Mouse (Mus musculus): ENCODE data around the gene Rassf3. TPM values are rescaled to one million over a fixed set of nuclear protein-coding genes. Genes with fewer than 3 reads are reported as not detected.

Gene Rassf3
- total and polyA plus RNA-seq, 2 experiments from 2014 or later, result 3.0 to 5.8 TPM

- Histone ChIP-seq H3K4me2 (ENCODE audit: low read depth, low read length, poor library complexity, severe bottlenecking) (no peak overlapping the region), H3K9ac (replicated peaks; ENCODE audit: low read length, poor library complexity, severe bottlenecking) (no peak overlapping the region), H3K27me3 (ENCODE audit: insufficient read depth, low read length) (no peaks in the 10 kb centered on the region), H3K4me1 (ENCODE audit: insufficient read depth, low read length) (peaks cover 4% of the 10 kb centered on the region), H3K9me3 (ENCODE audit: low read length) (no peaks in the 10 kb centered on the region), H3K36me3 (ENCODE audit: insufficient read depth, low read length) (no peaks in the 10 kb centered on the region), H3K27ac (ENCODE audit: low read depth, low read length) (no peak overlapping the region), H3K4me3 (ENCODE audit: low read depth, low read length) (no peak overlapping the region)
- DNase-seq (ENCODE audit: low spot score) (no peak), ATAC-seq (ENCODE audit: low FRiP score) (no peak)
- TF ChIP-seq CTCF (IDR thresholded peaks at IDR 0.05), result no peak
- WGBS, result 80% methylated on average over 3 of the region's 3 CpGs
Observed at GRCm38 (mm10) chr10:121424455-121424854, 51.7 kb downstream of the Rassf3 start.

GRCm38 (mm10) chr10:121423541-121424349, 52.4 kb downstream of the Rassf3 start:
- H3K9me3 ChIP-seq (ENCODE audit: low read length), result no peaks in the 10 kb centered on the region
- H3K27ac ChIP-seq (ENCODE audit: low read depth, low read length), result no peak overlapping the region
- H3K36me3 ChIP-seq (ENCODE audit: insufficient read depth, low read length), result no peaks in the 10 kb centered on the region
- DNase-seq (ENCODE audit: low spot score) (peak; percentile 90), ATAC-seq (ENCODE audit: low FRiP score) (peak; percentile 61; the same call in 1 of the 2 replicates)
- H3K4me2 ChIP-seq (ENCODE audit: low read depth, low read length, poor library complexity, severe bottlenecking), result no peak overlapping the region
- 40% methylated on average over 16 of the region's 16 CpGs for WGBS
- H3K4me3 ChIP-seq (ENCODE audit: low read depth, low read length), result no peak overlapping the region
- no peak overlapping the region for H3K9ac ChIP-seq (replicated peaks; ENCODE audit: low read length, poor library complexity, severe bottlenecking)
- H3K27me3 ChIP-seq (ENCODE audit: insufficient read depth, low read length), result no peaks in the 10 kb centered on the region
- no peak for TF ChIP-seq CTCF (IDR thresholded peaks at IDR 0.05)
- peaks cover 4% of the 10 kb centered on the region for H3K4me1 ChIP-seq (ENCODE audit: insufficient read depth, low read length)

- Histone ChIP-seq H3K4me2 (ENCODE audit: low read depth, low read length, poor library complexity, severe bottlenecking) (no peak overlapping the region), H3K9ac (replicated peaks; ENCODE audit: low read length, poor library complexity, severe bottlenecking) (no peak overlapping the region), H3K4me3 (ENCODE audit: low read depth, low read length) (no peak overlapping the region), H3K9me3 (ENCODE audit: low read length) (no peaks in the 10 kb centered on the region), H3K27me3 (ENCODE audit: insufficient read depth, low read length) (no peaks in the 10 kb centered on the region), H3K27ac (ENCODE audit: low read depth, low read length) (no peak overlapping the region), H3K4me1 (ENCODE audit: insufficient read depth, low read length) (peaks cover 4% of the 10 kb centered on the region; the same call in 1 of the 2 replicates), H3K36me3 (ENCODE audit: insufficient read depth, low read length) (no peaks in the 10 kb centered on the region)
- ATAC-seq (ENCODE audit: low FRiP score) (no peak), DNase-seq (ENCODE audit: low spot score) (no peak)
- WGBS, result 88% methylated on average over 6 of the region's 6 CpGs
- no peak for TF ChIP-seq CTCF (IDR thresholded peaks at IDR 0.05)
Observed at GRCm38 (mm10) chr10:121422294-121422693, 53.9 kb downstream of the Rassf3 start.

GRCm38 (mm10) chr10:121421657-121422290, 54.4 kb downstream of the Rassf3 start:
- H3K9me3 ChIP-seq (ENCODE audit: low read length), result no peaks in the 10 kb centered on the region
- H3K27ac ChIP-seq (ENCODE audit: low read depth, low read length), result no peak overlapping the region
- no peak overlapping the region for H3K4me3 ChIP-seq (ENCODE audit: low read depth, low read length)
- 95% methylated on average over 11 of the region's 11 CpGs for WGBS
- H3K36me3 ChIP-seq (ENCODE audit: insufficient read depth, low read length), result no peaks in the 10 kb centered on the region
- DNase-seq (ENCODE audit: low spot score) (no peak), ATAC-seq (ENCODE audit: low FRiP score) (no peak)
- no peak for TF ChIP-seq CTCF (IDR thresholded peaks at IDR 0.05)
- no peaks in the 10 kb centered on the region for H3K27me3 ChIP-seq (ENCODE audit: insufficient read depth, low read length)
- no peak overlapping the region for H3K4me2 ChIP-seq (ENCODE audit: low read depth, low read length, poor library complexity, severe bottlenecking)
- peaks cover 4% of the 10 kb centered on the region; the same call in 1 of the 2 replicates for H3K4me1 ChIP-seq (ENCODE audit: insufficient read depth, low read length)
- no peak overlapping the region for H3K9ac ChIP-seq (replicated peaks; ENCODE audit: low read length, poor library complexity, severe bottlenecking)

- no peak for DNase-seq (ENCODE audit: low spot score)
- WGBS, result 70% methylated on average over 9 of the region's 9 CpGs
Observed at GRCm38 (mm10) chr10:121421023-121421422, 55.1 kb downstream of the Rassf3 start.

More at GRCm38 (mm10) chr10:121421023-121421422, 55.1 kb downstream of the Rassf3 start:
- Histone ChIP-seq H3K27ac (ENCODE audit: low read depth, low read length) (no peak overlapping the region), H3K4me1 (ENCODE audit: insufficient read depth, low read length) (peaks cover 4% of the 10 kb centered on the region; the same call in 1 of the 2 replicates), H3K36me3 (ENCODE audit: insufficient read depth, low read length) (no peaks in the 10 kb centered on the region), H3K27me3 (ENCODE audit: insufficient read depth, low read length) (no peaks in the 10 kb centered on the region), H3K9ac (replicated peaks; ENCODE audit: low read length, poor library complexity, severe bottlenecking) (no peak overlapping the region), H3K4me3 (ENCODE audit: low read depth, low read length) (no peak overlapping the region), H3K4me2 (ENCODE audit: low read depth, low read length, poor library complexity, severe bottlenecking) (no peak overlapping the region), H3K9me3 (ENCODE audit: low read length) (no peaks in the 10 kb centered on the region)
- no peak for ATAC-seq (ENCODE audit: low FRiP score)
- TF ChIP-seq CTCF (IDR thresholded peaks at IDR 0.05), result no peak

Data from midbrain, postnatal 0 days (tissue).